Mouse (Mus musculus) spleen, embryonic (tissue): ENCODE measurements around the gene Hk1.

Experiments used
- CTCF ChIA-PET: fragments of 350-600 bp; sonication (Branson Sonifier 250); formaldehyde crosslinking; loops from one replicate; lab custom pipeline; 2022; lab: Charles Lee

The Hk1 gene

GRCm38 (mm10) chr10:62341956-62342355 lies 37.8 kb downstream of the Hk1 start:
- CTCF ChIA-PET: no interaction called here

GRCm38 (mm10) chr10:62340991-62341390 lies 38.7 kb downstream of the Hk1 start:
- CTCF ChIA-PET: no interaction called here

GRCm38 (mm10) chr10:62340095-62340731 lies 39.5 kb downstream of the Hk1 start:
- CTCF ChIA-PET: no interaction called here

GRCm38 (mm10) chr10:62339211-62340094 lies 40.3 kb downstream of the Hk1 start:
- CTCF ChIA-PET: interaction anchor here (0.5 kb wide), 1 partner anchor 16 kb away, joined by 3 read pairs; no protein-coding TSS in a partner anchor

- CTCF ChIA-PET: interaction anchor here (0.5 kb wide), 1 partner anchor 17 kb away, joined by 3 read pairs; no protein-coding TSS in a partner anchor
Observed at GRCm38 (mm10) chr10:62338626-62339025, 41.1 kb downstream of the Hk1 start.

GRCm38 (mm10) chr10:62338176-62338575 lies 41.5 kb downstream of the Hk1 start:
- CTCF ChIA-PET: no interaction called here

GRCm38 (mm10) chr10:62336601-62337578 lies 42.8 kb downstream of the Hk1 start:
- CTCF ChIA-PET: no interaction called here

GRCm38 (mm10) chr10:62335423-62335776 lies 44.3 kb downstream of the Hk1 start:
- CTCF ChIA-PET: no interaction called here

GRCm38 (mm10) chr10:62334686-62335422 lies 44.9 kb downstream of the Hk1 start:
- CTCF ChIA-PET: no interaction called here

GRCm38 (mm10) chr10:62333269-62333668 lies 46.4 kb downstream of the Hk1 start:
- CTCF ChIA-PET: no interaction called here

GRCm38 (mm10) chr10:62332514-62332913 lies 47.2 kb downstream of the Hk1 start:
- CTCF ChIA-PET: no interaction called here

GRCm38 (mm10) chr10:62331771-62332170 lies 47.9 kb downstream of the Hk1 start:
- CTCF ChIA-PET: interaction anchor here (0.6 to 0.7 kb wide), 2 partner anchors 23 to 1936 kb away, joined by 10 to 14 read pairs; no protein-coding TSS in a partner anchor

GRCm38 (mm10) chr10:62331296-62331695 lies 48.4 kb downstream of the Hk1 start:
- CTCF ChIA-PET: interaction anchor here (0.6 kb wide), 1 partner anchor 23 kb away, joined by 14 read pairs; no protein-coding TSS in a partner anchor

- CTCF ChIA-PET: interaction anchor here (0.6 kb wide), 1 partner anchor 53 kb away, joined by 3 read pairs; no protein-coding TSS in a partner anchor
Observed at GRCm38 (mm10) chr10:62329846-62330245, 49.9 kb downstream of the Hk1 start.

- CTCF ChIA-PET: no interaction called here
Observed at GRCm38 (mm10) chr10:62328886-62329412, 50.8 kb downstream of the Hk1 start.

- CTCF ChIA-PET: no interaction called here
Observed at GRCm38 (mm10) chr10:62327572-62328317, 52.0 kb downstream of the Hk1 start.

GRCm38 (mm10) chr10:62326818-62327571 lies 52.7 kb downstream of the Hk1 start:
- CTCF ChIA-PET: no interaction called here

- CTCF ChIA-PET: no interaction called here
Observed at GRCm38 (mm10) chr10:62326002-62326401, 53.7 kb downstream of the Hk1 start.

- CTCF ChIA-PET: interaction anchor here (0.5 kb wide), 1 partner anchor 201 kb away, joined by 3 read pairs; no protein-coding TSS in a partner anchor
Observed at GRCm38 (mm10) chr10:62322821-62323220, 56.9 kb downstream of the Hk1 start.
